Mouse (Mus musculus): Measurements from ENCODE around the gene Ghsr. TPM values are rescaled to one million over a fixed set of nuclear protein-coding genes. Genes with fewer than 3 reads are reported as not detected.
"Not testable (repeated sequence)": the region's sequence is repeated elsewhere in the genome, so short reads cannot be mapped to it uniquely, and the experiment has no call there.

The Ghsr gene
- polyA plus RNA-seq, 1 experiment from 2014 or later: 0.05 TPM

- peaks cover 17% of the 10 kb centered on the region; the same call in 1 of the 2 replicates for H3K27me3 ChIP-seq (ENCODE audit: control insufficient read depth, insufficient read depth, low read length)
- no peak overlapping the region for H3K4me3 ChIP-seq (ENCODE audit: low read length)
- H3K4me2 ChIP-seq (replicated peaks; ENCODE audit: low read depth, low read length): no peak overlapping the region
- WGBS: 77% methylated on average over 4 of the region's 4 CpGs
- H3K9me3 ChIP-seq (ENCODE audit: control insufficient read depth, low read length): no peaks in the 10 kb centered on the region
- no peak overlapping the region for H3K27ac ChIP-seq (ENCODE audit: low read depth, low read length)
- no peaks in the 10 kb centered on the region for H3K36me3 ChIP-seq (ENCODE audit: control insufficient read depth, insufficient read depth, low read length)
- no peak for ATAC-seq (ENCODE audit: low FRiP score, low TSS enrichment)
- no peaks in the 10 kb centered on the region for H3K4me1 ChIP-seq (ENCODE audit: control insufficient read depth, insufficient read depth, low read length)
- H3K9ac ChIP-seq (ENCODE audit: low read depth, low read length): no peak overlapping the region
These were observed 6.8 kb downstream of the Ghsr start for GRCm38 (mm10) chr3:27377935-27378334.

DNA sequence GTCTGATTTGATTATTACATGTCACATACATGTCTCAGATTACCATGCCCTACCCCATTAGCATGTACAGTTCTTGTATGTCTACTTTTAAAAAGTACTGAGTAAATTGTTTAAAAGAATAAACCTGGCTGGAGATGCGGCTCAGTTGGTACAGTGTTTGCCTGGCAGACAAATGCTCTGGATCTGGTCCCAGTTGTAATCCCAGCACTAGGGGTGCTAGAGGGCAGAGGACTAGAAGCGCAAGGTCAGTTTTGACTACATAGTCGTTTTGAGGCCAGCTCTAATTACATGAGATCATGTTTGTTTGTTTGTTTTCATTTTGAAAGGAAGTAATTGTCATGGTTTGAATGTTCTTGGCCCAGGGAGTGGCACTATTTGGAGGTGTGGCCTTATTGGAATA lies 13.7 kb downstream of the Ghsr start:
- H3K9me3 ChIP-seq (ENCODE audit: control insufficient read depth, low read length): no peaks in the 10 kb centered on the region
- WGBS: 62% methylated on average over 3 of the region's 3 CpGs
- H3K27ac ChIP-seq (ENCODE audit: low read depth, low read length): no peak overlapping the region
- H3K4me2 ChIP-seq (replicated peaks; ENCODE audit: low read depth, low read length): no peak overlapping the region
- no peaks in the 10 kb centered on the region for H3K27me3 ChIP-seq (ENCODE audit: control insufficient read depth, insufficient read depth, low read length)
- no peak overlapping the region for H3K4me3 ChIP-seq (ENCODE audit: low read length)
- no peaks in the 10 kb centered on the region for H3K4me1 ChIP-seq (ENCODE audit: control insufficient read depth, insufficient read depth, low read length)
- ATAC-seq (ENCODE audit: low FRiP score, low TSS enrichment): no peak
- H3K9ac ChIP-seq (ENCODE audit: low read depth, low read length): no peak overlapping the region
- H3K36me3 ChIP-seq (ENCODE audit: control insufficient read depth, insufficient read depth, low read length): no peaks in the 10 kb centered on the region

DNA sequence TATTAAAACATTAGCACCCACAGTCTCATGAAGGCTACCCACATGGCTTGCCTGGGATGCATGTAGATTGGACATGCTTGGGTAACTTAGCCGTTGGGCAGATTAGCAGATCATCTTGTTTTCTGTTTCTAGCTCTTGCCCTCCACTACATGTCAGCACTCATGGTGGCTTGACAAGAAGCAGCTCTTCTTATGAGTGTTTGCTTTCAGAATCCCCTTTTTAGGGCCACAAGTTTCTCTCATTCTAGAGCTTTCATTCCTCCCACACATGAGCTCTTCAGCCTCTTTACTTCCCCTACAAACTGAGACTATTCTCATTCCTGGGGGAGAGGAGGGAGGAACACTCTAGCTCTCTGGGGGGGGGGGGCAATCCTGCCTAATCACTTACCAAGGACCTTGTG lies 18.8 kb downstream of the Ghsr start:
- WGBS: 55% methylated on average over 1 of the region's 1 CpGs
- Histone ChIP-seq H3K4me1 (ENCODE audit: control insufficient read depth, insufficient read depth, low read length) (no peaks in the 10 kb centered on the region), H3K27me3 (ENCODE audit: control insufficient read depth, insufficient read depth, low read length) (no peaks in the 10 kb centered on the region), H3K36me3 (ENCODE audit: control insufficient read depth, insufficient read depth, low read length) (no peaks in the 10 kb centered on the region), H3K27ac (ENCODE audit: low read depth, low read length) (no peak overlapping the region), H3K9me3 (ENCODE audit: control insufficient read depth, low read length) (no peaks in the 10 kb centered on the region), H3K9ac (ENCODE audit: low read depth, low read length) (no peak overlapping the region), H3K4me3 (ENCODE audit: low read length) (no peak overlapping the region), H3K4me2 (replicated peaks; ENCODE audit: low read depth, low read length) (no peak overlapping the region)
- ATAC-seq (ENCODE audit: low FRiP score, low TSS enrichment): no peak

GRCm38 (mm10) chr3:27400996-27401395 lies 29.8 kb downstream of the Ghsr start:
- H3K27ac ChIP-seq (ENCODE audit: low read depth, low read length); H3K4me3 ChIP-seq (ENCODE audit: low read length); H3K4me2 ChIP-seq (replicated peaks; ENCODE audit: low read depth, low read length); H3K9ac ChIP-seq (ENCODE audit: low read depth, low read length); H3K9me3 ChIP-seq (ENCODE audit: control insufficient read depth, low read length); H3K4me1 ChIP-seq (ENCODE audit: control insufficient read depth, insufficient read depth, low read length); H3K36me3 ChIP-seq (ENCODE audit: control insufficient read depth, insufficient read depth, low read length); ATAC-seq (ENCODE audit: low FRiP score, low TSS enrichment); H3K27me3 ChIP-seq (ENCODE audit: control insufficient read depth, insufficient read depth, low read length): not testable (repeated sequence)
- 96% methylated on average over 3 of the region's 3 CpGs for WGBS

DNA sequence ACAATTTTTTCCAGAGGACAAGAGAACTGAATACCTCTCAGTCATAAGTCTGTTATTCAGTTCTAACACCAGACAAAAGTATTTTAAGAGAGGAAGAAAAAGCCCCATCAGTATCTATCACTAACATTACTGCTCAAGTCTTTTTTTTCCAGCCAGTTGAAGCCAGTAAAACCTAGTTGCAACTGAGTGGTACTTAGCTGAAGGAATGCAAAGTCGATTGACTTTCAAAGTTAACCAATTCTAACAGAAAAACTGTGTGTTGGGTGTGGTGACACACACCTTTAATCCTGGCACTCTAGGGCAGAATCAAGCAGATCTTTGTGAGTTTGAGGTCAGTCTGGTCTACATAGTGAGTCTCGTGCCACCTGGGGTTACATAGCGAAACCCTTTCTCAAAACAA lies 35.3 kb downstream of the Ghsr start:
- no peak overlapping the region for H3K4me2 ChIP-seq (replicated peaks; ENCODE audit: low read depth, low read length)
- H3K27ac ChIP-seq (ENCODE audit: low read depth, low read length): no peak overlapping the region
- no peak overlapping the region for H3K9ac ChIP-seq (ENCODE audit: low read depth, low read length)
- H3K9me3 ChIP-seq (ENCODE audit: control insufficient read depth, low read length): no peaks in the 10 kb centered on the region
- no peaks in the 10 kb centered on the region for H3K27me3 ChIP-seq (ENCODE audit: control insufficient read depth, insufficient read depth, low read length)
- 85% methylated on average over 3 of the region's 3 CpGs for WGBS
- H3K36me3 ChIP-seq (ENCODE audit: control insufficient read depth, insufficient read depth, low read length): no peaks in the 10 kb centered on the region
- no peak for ATAC-seq (ENCODE audit: low FRiP score, low TSS enrichment)
- H3K4me1 ChIP-seq (ENCODE audit: control insufficient read depth, insufficient read depth, low read length): 0 out of 2 replicates have a peak, but pooled peaks cover 4% of the 10 kb centered on the region
- H3K4me3 ChIP-seq (ENCODE audit: low read length): no peak overlapping the region

- WGBS: 73% methylated on average over 2 of the region's 2 CpGs
- Histone ChIP-seq H3K27ac (ENCODE audit: low read depth, low read length) (no peak overlapping the region), H3K27me3 (ENCODE audit: control insufficient read depth, insufficient read depth, low read length) (no peaks in the 10 kb centered on the region), H3K4me1 (ENCODE audit: control insufficient read depth, insufficient read depth, low read length) (0 out of 2 replicates have a peak, but pooled peaks cover 4% of the 10 kb centered on the region), H3K9ac (ENCODE audit: low read depth, low read length) (no peak overlapping the region), H3K36me3 (ENCODE audit: control insufficient read depth, insufficient read depth, low read length) (no peaks in the 10 kb centered on the region), H3K4me3 (ENCODE audit: low read length) (no peak overlapping the region), H3K4me2 (replicated peaks; ENCODE audit: low read depth, low read length) (no peak overlapping the region), H3K9me3 (ENCODE audit: control insufficient read depth, low read length) (no peaks in the 10 kb centered on the region)
- no peak for ATAC-seq (ENCODE audit: low FRiP score, low TSS enrichment)
These were observed 37.4 kb downstream of the Ghsr start for GRCm38 (mm10) chr3:27408564-27408963.

GRCm38 (mm10) chr3:27411286-27411685 lies 40.1 kb downstream of the Ghsr start:
- H3K4me1 ChIP-seq (ENCODE audit: control insufficient read depth, insufficient read depth, low read length): 0 out of 2 replicates have a peak, but pooled peaks cover 4% of the 10 kb centered on the region
- no peaks in the 10 kb centered on the region for H3K27me3 ChIP-seq (ENCODE audit: control insufficient read depth, insufficient read depth, low read length)
- ATAC-seq (ENCODE audit: low FRiP score, low TSS enrichment): no peak
- H3K4me3 ChIP-seq (ENCODE audit: low read length): no peak overlapping the region
- no peak overlapping the region for H3K4me2 ChIP-seq (replicated peaks; ENCODE audit: low read depth, low read length)
- H3K27ac ChIP-seq (ENCODE audit: low read depth, low read length): no peak overlapping the region
- H3K36me3 ChIP-seq (ENCODE audit: control insufficient read depth, insufficient read depth, low read length): no peaks in the 10 kb centered on the region
- no peaks in the 10 kb centered on the region for H3K9me3 ChIP-seq (ENCODE audit: control insufficient read depth, low read length)
- WGBS: 93% methylated on average over 2 of the region's 2 CpGs
- no peak overlapping the region for H3K9ac ChIP-seq (ENCODE audit: low read depth, low read length)

DNA sequence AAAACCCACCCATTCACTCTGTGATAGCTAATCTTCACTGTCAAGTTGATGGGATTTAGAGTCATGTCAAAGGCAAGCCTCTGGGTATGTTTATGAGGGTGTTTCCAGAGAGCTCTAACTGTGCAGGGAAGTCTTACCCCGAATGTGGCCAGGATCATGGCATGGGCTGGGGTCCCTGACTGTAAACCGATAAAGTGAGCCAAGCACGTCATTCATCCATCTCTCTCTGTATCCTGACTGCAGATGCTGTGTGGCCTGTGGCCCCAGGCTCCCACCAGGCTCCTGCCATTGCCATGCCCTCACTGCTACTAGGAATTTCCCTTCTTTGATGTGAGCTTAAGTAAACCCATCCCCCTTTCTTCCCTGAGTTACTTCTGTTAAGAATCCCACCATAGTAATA lies 42.4 kb downstream of the Ghsr start:
- Histone ChIP-seq H3K27ac (ENCODE audit: low read depth, low read length) (no peak overlapping the region), H3K4me3 (ENCODE audit: low read length) (no peak overlapping the region), H3K4me1 (ENCODE audit: control insufficient read depth, insufficient read depth, low read length) (no peaks in the 10 kb centered on the region), H3K27me3 (ENCODE audit: control insufficient read depth, insufficient read depth, low read length) (no peaks in the 10 kb centered on the region), H3K4me2 (replicated peaks; ENCODE audit: low read depth, low read length) (no peak overlapping the region), H3K9ac (ENCODE audit: low read depth, low read length) (no peak overlapping the region), H3K36me3 (ENCODE audit: control insufficient read depth, insufficient read depth, low read length) (peaks cover 9% of the 10 kb centered on the region; the same call in 1 of the 2 replicates), H3K9me3 (ENCODE audit: control insufficient read depth, low read length) (no peaks in the 10 kb centered on the region)
- no peak for ATAC-seq (ENCODE audit: low FRiP score, low TSS enrichment)
- WGBS: 72% methylated on average over 3 of the region's 3 CpGs

DNA sequence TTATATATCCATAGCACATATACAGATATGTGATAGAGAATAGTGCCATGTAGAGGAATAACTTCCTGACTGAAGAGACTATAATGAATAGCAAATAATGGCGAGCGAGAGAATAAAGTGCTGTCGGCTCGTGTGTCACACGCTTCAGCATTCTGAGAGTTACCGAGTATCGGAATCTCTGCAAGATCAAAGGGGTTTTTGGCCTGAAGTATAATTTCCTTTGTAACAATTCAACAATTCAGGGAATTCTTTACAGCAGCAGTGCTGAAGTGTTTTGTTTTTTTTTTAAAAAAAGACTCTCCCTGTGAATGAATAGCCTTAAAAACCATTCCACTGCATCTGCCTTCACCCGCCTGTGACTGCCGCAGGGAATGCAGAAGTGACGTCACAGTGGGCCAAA lies 45.6 kb downstream of the Ghsr start:
- H3K4me1 ChIP-seq (ENCODE audit: control insufficient read depth, insufficient read depth, low read length): no peaks in the 10 kb centered on the region
- no peaks in the 10 kb centered on the region for H3K9me3 ChIP-seq (ENCODE audit: control insufficient read depth, low read length)
- H3K27ac ChIP-seq (ENCODE audit: low read depth, low read length): no peak overlapping the region
- no peaks in the 10 kb centered on the region for H3K27me3 ChIP-seq (ENCODE audit: control insufficient read depth, insufficient read depth, low read length)
- H3K4me3 ChIP-seq (ENCODE audit: low read length): no peak overlapping the region
- H3K9ac ChIP-seq (ENCODE audit: low read depth, low read length): no peak overlapping the region
- no peak overlapping the region for H3K4me2 ChIP-seq (replicated peaks; ENCODE audit: low read depth, low read length)
- no peak for ATAC-seq (ENCODE audit: low FRiP score, low TSS enrichment)
- H3K36me3 ChIP-seq (ENCODE audit: control insufficient read depth, insufficient read depth, low read length): peaks cover 24% of the 10 kb centered on the region
- 83% methylated on average over 10 of the region's 10 CpGs for WGBS
